10 mouse cellular contexts compared by ENCODE assay signal in genomic region chr1:158343243-158343714, GRCm38 (mm10). TPM values are rescaled to one million over a fixed set of nuclear protein-coding genes. Genes with fewer than 3 reads are reported as not detected.
A peak's percentile ranks its signal among the peaks of the same experiment; 100 is the strongest.
DNase-seq lines count a peak whose midpoint lies in the region; ATAC-seq lines count a peak whose summit lies in the region.
"Had no signal": no experiment of that assay in that cellular context is flagged by ENCODE, and none has a peak within 500 bp of the region (broad histone marks: within the 10 kb centered on the region; RNA-seq: fewer than 3 reads in every experiment).

No protein-coding gene starts in this region.

- ATAC-seq in hindbrain, embryonic 14.5 days (ENCODE audit: low FRiP score) = peak; percentile 62; the same call in 1 of the 2 replicates
- 0 out of 2 replicates have a peak, but pooled peaks have one; percentile 53 for ATAC-seq in neural tube, embryonic 15.5 days (ENCODE audit: low FRiP score)

- 45% methylated on average over 6 of the region's 6 CpGs for WGBS in embryonic facial prominence, embryonic 10.5 days
- WGBS in hindbrain, embryonic 14.5 days = 28% methylated on average over 6 of the region's 6 CpGs
- 32% methylated on average over 6 of the region's 6 CpGs for WGBS in neural tube, embryonic 15.5 days

- no peak overlapping the region for H3K27ac ChIP-seq in embryonic facial prominence, embryonic 10.5 days (replicated peaks)
- H3K27ac ChIP-seq in hindbrain, embryonic 14.5 days = no peak overlapping the region
- H3K27ac ChIP-seq in neural tube, embryonic 15.5 days (replicated peaks) = no peak overlapping the region
- H3K27ac ChIP-seq: heart, embryonic 13.5 days; macrophage had no signal

- no peak overlapping the region for H3K4me2 ChIP-seq in hindbrain, embryonic 14.5 days (replicated peaks)
- no peak overlapping the region for H3K4me2 ChIP-seq in neural tube, embryonic 15.5 days
- H3K4me2 ChIP-seq: heart, embryonic 13.5 days had no signal

- intact Hi-C loops in left cerebral cortex, postnatal 4 days (cut with DNase I) = no loop called here

- no peak overlapping the region for H3K4me3 ChIP-seq in embryonic facial prominence, embryonic 10.5 days
- H3K4me3 ChIP-seq in hindbrain, embryonic 14.5 days (replicated peaks; ENCODE audit: low read length) = no peak overlapping the region
- no peak overlapping the region for H3K4me3 ChIP-seq in neural tube, embryonic 15.5 days (replicated peaks)
- H3K4me3 ChIP-seq: heart, embryonic 13.5 days had no signal

- DNase-seq in left cerebral cortex, postnatal 4 days = peak; percentile 47
- DNase-seq in left cerebral cortex, adult 8-10 months (ENCODE audit: low spot score in 2 of 2) = no peak
- peak; percentile 30 for DNase-seq in embryonic facial prominence, embryonic 10.5 days (ENCODE audit: low spot score)
- DNase-seq in hindbrain, embryonic 14.5 days (ENCODE audit: low spot score) = no peak
- DNase-seq in thymus, postnatal 10 days (ENCODE audit: low spot score in 2 of 2) = no peak
- no peak for DNase-seq in adrenal gland, adult (ENCODE audit: inconsistent age in 2 of 2, low spot score in 1 of 2)
- DNase-seq: thymus, postnatal 4 days had no signal

- peaks cover 4% of the 10 kb centered on the region; the same call in 1 of the 2 replicates for H3K4me1 ChIP-seq in embryonic facial prominence, embryonic 10.5 days
- no peaks in the 10 kb centered on the region for H3K4me1 ChIP-seq in hindbrain, embryonic 14.5 days (replicated peaks; ENCODE audit: control insufficient read depth, insufficient read depth, low read length)
- peaks cover 4% of the 10 kb centered on the region for H3K4me1 ChIP-seq in neural tube, embryonic 15.5 days
- H3K4me1 ChIP-seq: heart, embryonic 13.5 days had no signal

- no peaks in the 10 kb centered on the region for H3K27me3 ChIP-seq in embryonic facial prominence, embryonic 10.5 days (replicated peaks; ENCODE audit: low read depth, poor library complexity, severe bottlenecking)
- no peaks in the 10 kb centered on the region for H3K27me3 ChIP-seq in hindbrain, embryonic 14.5 days (ENCODE audit: control insufficient read depth, insufficient read depth, low read length)
- H3K27me3 ChIP-seq in neural tube, embryonic 15.5 days (replicated peaks) = no peaks in the 10 kb centered on the region

- no peak overlapping the region for H3K9ac ChIP-seq in hindbrain, embryonic 14.5 days
- no peak overlapping the region for H3K9ac ChIP-seq in neural tube, embryonic 15.5 days (replicated peaks)
- H3K9ac ChIP-seq: heart, embryonic 13.5 days had no signal

- H3K36me3 ChIP-seq in embryonic facial prominence, embryonic 10.5 days (replicated peaks) = no peaks in the 10 kb centered on the region
- no peaks in the 10 kb centered on the region for H3K36me3 ChIP-seq in hindbrain, embryonic 14.5 days (replicated peaks; ENCODE audit: control insufficient read depth, insufficient read depth)
- H3K36me3 ChIP-seq in neural tube, embryonic 15.5 days = no peaks in the 10 kb centered on the region
- H3K36me3 ChIP-seq: heart, embryonic 13.5 days had no signal

- H3K9me3 ChIP-seq in embryonic facial prominence, embryonic 10.5 days = no peaks in the 10 kb centered on the region
- no peaks in the 10 kb centered on the region for H3K9me3 ChIP-seq in hindbrain, embryonic 14.5 days (ENCODE audit: control insufficient read depth, low read length)
- H3K9me3 ChIP-seq in neural tube, embryonic 15.5 days (replicated peaks) = no peaks in the 10 kb centered on the region
- H3K9me3 ChIP-seq: heart, embryonic 13.5 days had no signal

RNA-seq across cellular contexts. Expression of gene Brinp2, which starts 12.8 kb away (rescaled TPM):
- 10 to 100 TPM; 50.7 to 59.4 TPM for total RNA-seq in left cerebral cortex, postnatal 4 days (2021)
- total RNA-seq in left cerebral cortex, adult 8-10 months (2022) = 10 to 100 TPM; 86.1 to 91.4 (median 88.8) TPM
- polyA plus RNA-seq in embryonic facial prominence, embryonic 10.5 days (2016; fragmentation: Nextera tagmentation; extraction: Ambion mirVana) = 0.73 and 1.1 TPM in 2 replicates
- 23.5 and 29.0 TPM in 2 replicates for polyA plus RNA-seq in hindbrain, embryonic 14.5 days (2014; fragmentation: Nextera tagmentation; extraction: Ambion mirVana)
- 24.9 and 27.0 TPM in 2 replicates for polyA plus RNA-seq in neural tube, embryonic 15.5 days (2015; fragmentation: Nextera tagmentation; extraction: Ambion mirVana)
- polyA plus RNA-seq: macrophage had no signal

RNA-seq across cellular contexts. Expression of gene Astn1, which starts 18.8 kb away (rescaled TPM):
- total RNA-seq in left cerebral cortex, postnatal 4 days (2021) = 100 to 1,000 TPM; 166 to 167 TPM
- total RNA-seq in left cerebral cortex, adult 8-10 months (2022) = 100 to 1,000 TPM; 162 to 180 (median 164) TPM
- polyA plus RNA-seq in embryonic facial prominence, embryonic 10.5 days (2016; fragmentation: Nextera tagmentation; extraction: Ambion mirVana) = 4.1 and 5.2 TPM in 2 replicates
- 53.6 and 59.3 TPM in 2 replicates for polyA plus RNA-seq in hindbrain, embryonic 14.5 days (2014; fragmentation: Nextera tagmentation; extraction: Ambion mirVana)
- polyA plus RNA-seq in neural tube, embryonic 15.5 days (2015; fragmentation: Nextera tagmentation; extraction: Ambion mirVana) = 34.3 and 39.5 TPM in 2 replicates
- polyA plus RNA-seq: macrophage had no signal

Comparison
In these comparisons a context has a peak if more than half of its experiments do, and no peak if none do; other contexts are left out.
1. DNase-seq: peak in left cerebral cortex, postnatal 4 days (single experiment) and embryonic facial prominence, embryonic 10.5 days (single experiment); none in left cerebral cortex, adult 8-10 months (0 of 2), hindbrain, embryonic 14.5 days (single experiment), thymus, postnatal 10 days (0 of 2) and adrenal gland, adult (0 of 2).
2. RNA of gene Brinp2, which starts 12.8 kb away (polyA plus RNA-seq): 24.9 to 27.0 TPM in neural tube, embryonic 15.5 days and 23.5 to 29.0 TPM in hindbrain, embryonic 14.5 days; 0.73 to 1.1 TPM in embryonic facial prominence, embryonic 10.5 days; every median in the first group is over 10 times any median in the second.